ENCODE assay signal across 16 mouse cellular contexts in the genomic region with DNA sequence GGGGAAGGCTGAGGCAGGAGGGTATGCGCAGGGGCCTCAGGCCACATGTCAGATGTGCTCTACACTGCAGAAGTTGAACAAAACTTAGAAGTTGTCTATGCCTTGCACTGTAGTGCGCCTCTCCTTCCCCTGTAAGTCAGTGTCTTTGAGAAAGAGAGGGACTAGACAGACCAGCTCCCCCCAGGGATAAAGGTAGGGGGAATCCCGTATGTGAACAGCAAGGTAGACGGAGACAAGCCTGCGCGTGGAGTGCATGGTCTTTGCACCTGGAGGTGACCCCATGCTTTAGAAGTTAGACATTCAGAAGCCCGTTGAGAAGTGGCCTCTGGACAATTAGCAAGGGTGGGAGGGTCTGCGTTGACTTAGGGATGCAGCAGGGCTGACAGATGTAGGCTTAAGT. TPM values are rescaled to one million over a fixed set of nuclear protein-coding genes. Genes with fewer than 3 reads are reported as not detected.
DNase-seq lines count a peak whose midpoint lies in the region; ATAC-seq and TF ChIP-seq lines count a peak whose summit lies in the region.
"Had no signal": no experiment of that assay in that cellular context is flagged by ENCODE, and none has a peak within 500 bp of the region (broad histone marks: within the 10 kb centered on the region; RNA-seq: fewer than 3 reads in every experiment).

No protein-coding gene starts in this region.

- no peak for ATAC-seq in heart, embryonic 14.5 days (ENCODE audit: insufficient number of reproducible peaks, insufficient read depth, low FRiP score, low read depth)
- no peak for ATAC-seq in kidney, postnatal 0 days (replicated peaks; ENCODE audit: low FRiP score, low read depth)
- ATAC-seq in neural tube, embryonic 13.5 days (ENCODE audit: low read depth): no peak
- ATAC-seq: CD4-positive, CD25-positive, alpha-beta regulatory T cell, adult 4 months; midbrain, embryonic 15.5 days had no signal

- DNase-seq in adrenal gland, adult (ENCODE audit: inconsistent age in 2 of 2, low spot score in 1 of 2): peak; percentile 26 to 60
- no peak for DNase-seq in adrenal gland, postnatal 4 days (ENCODE audit: low spot score in 2 of 2)
- no peak for DNase-seq in heart, postnatal 4 days
- no peak for DNase-seq in kidney, postnatal 0 days (ENCODE audit: low spot score)
- no peak for DNase-seq in kidney, adult 8-10 months
- DNase-seq in neural tube, embryonic 10.5 days (ENCODE audit: extremely low spot score, low spot score): no peak
- DNase-seq: gastrocnemius, postnatal 14 days; liver; lung, adult 2 months; lung, postnatal 36 days; spleen, adult 18-20 months had no signal

- H3K4me2 ChIP-seq in heart, embryonic 14.5 days (ENCODE audit: low read length): no peak overlapping the region
- no peak overlapping the region for H3K4me2 ChIP-seq in kidney, postnatal 0 days (ENCODE audit: low read length)
- no peak overlapping the region for H3K4me2 ChIP-seq in neural tube, embryonic 13.5 days
- H3K4me2 ChIP-seq: midbrain, embryonic 15.5 days had no signal

- no peak overlapping the region for H3K9ac ChIP-seq in heart, embryonic 14.5 days (ENCODE audit: low read length)
- 0 out of 2 replicates have a peak overlapping the region, but pooled peaks have one; percentile 27 for H3K9ac ChIP-seq in kidney, postnatal 0 days (ENCODE audit: low read depth, low read length)
- H3K9ac ChIP-seq in neural tube, embryonic 13.5 days: no peak overlapping the region
- H3K9ac ChIP-seq: midbrain, embryonic 15.5 days had no signal

- H3K4me1 ChIP-seq in heart, embryonic 14.5 days (ENCODE audit: control insufficient read depth in 2 of 2, insufficient read depth in 2 of 2, low read length in 2 of 2): peaks cover 22 to 42% of the 10 kb centered on the region in 2 experiments
- peaks cover 40% of the 10 kb centered on the region for H3K4me1 ChIP-seq in kidney, postnatal 0 days (replicated peaks; ENCODE audit: insufficient read depth, low read length)
- peaks cover 34% of the 10 kb centered on the region for H3K4me1 ChIP-seq in neural tube, embryonic 13.5 days (replicated peaks)

- no peak for TF ChIP-seq CTCF in kidney, postnatal 0 days (IDR thresholded peaks at IDR 0.05; ENCODE audit: low read depth)

- peaks cover 36% of the 10 kb centered on the region for H3K36me3 ChIP-seq in heart, embryonic 14.5 days (ENCODE audit: control insufficient read depth, insufficient read depth, low read length)
- peaks cover 17% of the 10 kb centered on the region for H3K36me3 ChIP-seq in kidney, postnatal 0 days (ENCODE audit: insufficient read depth, low read length)
- H3K36me3 ChIP-seq in neural tube, embryonic 13.5 days: peaks cover 44% of the 10 kb centered on the region

- WGBS in heart, embryonic 14.5 days: 87% methylated on average over 8 of the region's 8 CpGs
- WGBS in kidney, postnatal 0 days: 59% methylated on average over 8 of the region's 8 CpGs
- 93% methylated on average over 8 of the region's 8 CpGs for WGBS in neural tube, embryonic 13.5 days

- peaks cover 3% of the 10 kb centered on the region; the same call in 1 of the 2 replicates for H3K9me3 ChIP-seq in heart, embryonic 14.5 days (ENCODE audit: control insufficient read depth, low read length)
- H3K9me3 ChIP-seq in kidney, postnatal 0 days (replicated peaks; ENCODE audit: low read length): no peaks in the 10 kb centered on the region
- H3K9me3 ChIP-seq in neural tube, embryonic 13.5 days: no peaks in the 10 kb centered on the region
- H3K9me3 ChIP-seq: midbrain, embryonic 15.5 days had no signal

- peak overlapping the region; percentile 55 to 59; a peak in 3 of 4 replicates for H3K27ac ChIP-seq in heart, embryonic 14.5 days (replicated peaks in 1 of 2; ENCODE audit: control insufficient read depth in 1 of 2, insufficient read depth in 1 of 2, low read depth in 2 of 2, low read length in 2 of 2)
- H3K27ac ChIP-seq in kidney, postnatal 0 days: peak overlapping the region; percentile 89
- 0 out of 2 replicates have a peak overlapping the region, but pooled peaks have one; percentile 46 for H3K27ac ChIP-seq in neural tube, embryonic 13.5 days (replicated peaks)
- H3K27ac ChIP-seq: midbrain, embryonic 15.5 days had no signal

- no peak overlapping the region for H3K4me3 ChIP-seq in heart, embryonic 14.5 days (ENCODE audit: control insufficient read depth in 1 of 2, insufficient read depth in 1 of 2, low read depth in 1 of 2, low read length in 2 of 2)
- H3K4me3 ChIP-seq in kidney, postnatal 0 days (replicated peaks; ENCODE audit: low read depth, low read length): no peak overlapping the region
- no peak overlapping the region for H3K4me3 ChIP-seq in neural tube, embryonic 13.5 days
- H3K4me3 ChIP-seq: hindbrain, embryonic 10.5 days; midbrain, embryonic 15.5 days had no signal

- H3K27me3 ChIP-seq in heart, embryonic 14.5 days (ENCODE audit: control insufficient read depth, insufficient read depth, low read length): no peaks in the 10 kb centered on the region
- no peaks in the 10 kb centered on the region for H3K27me3 ChIP-seq in kidney, postnatal 0 days (ENCODE audit: insufficient read depth, low read length)
- no peaks in the 10 kb centered on the region for H3K27me3 ChIP-seq in neural tube, embryonic 13.5 days
- H3K27me3 ChIP-seq: midbrain, embryonic 15.5 days had no signal

RNA-seq across cellular contexts. Expression of gene Mnt, which starts 10.0 kb away (rescaled TPM):
- total RNA-seq in adrenal gland, postnatal 4 days (2021): 10 to 100 TPM; 29.0 to 35.9 TPM
- polyA plus RNA-seq in heart, embryonic 14.5 days (2014; fragmentation: Nextera tagmentation; extraction: Ambion mirVana): 3.5 and 3.7 TPM in 2 replicates
- 10 to 100 TPM; 14.8 to 15.7 TPM for total RNA-seq in heart, postnatal 4 days (2021)
- polyA plus RNA-seq in kidney, postnatal 0 days (2015; fragmentation: Nextera tagmentation; extraction: Ambion mirVana): 5.5 and 5.7 TPM in 2 replicates
- polyA plus RNA-seq in neural tube, embryonic 13.5 days (2015; fragmentation: Nextera tagmentation; extraction: Ambion mirVana): 8.4 and 8.9 TPM in 2 replicates

RNA-seq across cellular contexts. Expression of gene Sgsm2, which starts 56.1 kb away (rescaled TPM):
- 10 to 100 TPM; 26.3 to 31.9 TPM for total RNA-seq in adrenal gland, postnatal 4 days (2021)
- 4.9 and 5.3 TPM in 2 replicates for polyA plus RNA-seq in heart, embryonic 14.5 days (2014; fragmentation: Nextera tagmentation; extraction: Ambion mirVana)
- total RNA-seq in heart, postnatal 4 days (2021): 10 to 100 TPM; 14.6 to 14.9 TPM
- 4.9 TPM in 2 replicates for polyA plus RNA-seq in kidney, postnatal 0 days (2015; fragmentation: Nextera tagmentation; extraction: Ambion mirVana)
- 17.1 and 19.7 TPM in 2 replicates for polyA plus RNA-seq in neural tube, embryonic 13.5 days (2015; fragmentation: Nextera tagmentation; extraction: Ambion mirVana)

RNA-seq across cellular contexts. Expression of gene Tsr1, which starts 57.1 kb away (rescaled TPM):
- total RNA-seq in adrenal gland, postnatal 4 days (2021): 10 to 100 TPM; 39.7 to 42.3 TPM
- 24.7 and 26.1 TPM in 2 replicates for polyA plus RNA-seq in heart, embryonic 14.5 days (2014; fragmentation: Nextera tagmentation; extraction: Ambion mirVana)
- total RNA-seq in heart, postnatal 4 days (2021): 10 to 100 TPM; 20.0 to 22.6 TPM
- polyA plus RNA-seq in kidney, postnatal 0 days (2015; fragmentation: Nextera tagmentation; extraction: Ambion mirVana): 31.6 and 32.7 TPM in 2 replicates
- 30.2 and 31.9 TPM in 2 replicates for polyA plus RNA-seq in neural tube, embryonic 13.5 days (2015; fragmentation: Nextera tagmentation; extraction: Ambion mirVana)

Comparison
In these comparisons a context has a peak if more than half of its experiments do, and no peak if none do; other contexts are left out.
1. DNase-seq: peak in adrenal gland, adult (2 of 2); none in adrenal gland, postnatal 4 days (0 of 2), heart, postnatal 4 days (single experiment), kidney, postnatal 0 days (single experiment), kidney, adult 8-10 months (0 of 2) and neural tube, embryonic 10.5 days (single experiment).
2. Peak in every context shown above with its lines, with median percentiles within 50 percentile points of each other: H3K27ac ChIP-seq.